Mouse (Mus musculus) T-helper 1 cell (primary cell): ENCODE measurements at regions not wholly inside any gene's neighbourhood (a gene's known extent, or its start where the extent isn't known, plus 50 kb on each side); places are given as distances from the start of the nearest gene placed in this dataset.

ENCODE experiments used
- in situ Hi-C: fragments of 300-600 bp; cut with MboI, MseI; formaldehyde crosslinking; loops from one replicate; pipeline ENCODE4 v1.15.1; 2025; ENCODE audit warnings: high pct_unique_total_duplicates

- in situ Hi-C loops: no loop called here
Measured at GRCm38 (mm10) chr5:43136142-43136541, 96.8 kb upstream of the Cpeb2 start.

GRCm38 (mm10) chr5:43137777-43138176 lies 95.2 kb upstream of the Cpeb2 start:
- in situ Hi-C loops: no loop called here

GRCm38 (mm10) chr5:43138931-43139486 lies 94.0 kb upstream of the Cpeb2 start:
- in situ Hi-C loops: no loop called here

GRCm38 (mm10) chr5:43139813-43140212 lies 93.2 kb upstream of the Cpeb2 start:
- in situ Hi-C loops: no loop called here

- in situ Hi-C loops: no loop called here
Measured at GRCm38 (mm10) chr5:43145939-43146338, 87.0 kb upstream of the Cpeb2 start.

- in situ Hi-C loops: no loop called here
Measured at GRCm38 (mm10) chr5:43146928-43147327, 86.0 kb upstream of the Cpeb2 start.

GRCm38 (mm10) chr5:43148486-43148885 lies 84.5 kb upstream of the Cpeb2 start:
- in situ Hi-C loops: no loop called here

GRCm38 (mm10) chr5:43149559-43149958 lies 83.4 kb upstream of the Cpeb2 start:
- in situ Hi-C loops: no loop called here

- in situ Hi-C loops: no loop called here
Measured at GRCm38 (mm10) chr5:43151099-43151774, 81.7 kb upstream of the Cpeb2 start.

GRCm38 (mm10) chr5:43152119-43152611 lies 80.8 kb upstream of the Cpeb2 start:
- in situ Hi-C loops: no loop called here

- in situ Hi-C loops: no loop called here
Measured at GRCm38 (mm10) chr5:43152881-43153280, 80.1 kb upstream of the Cpeb2 start.

- in situ Hi-C loops: no loop called here
Measured at GRCm38 (mm10) chr5:43156771-43157170, 76.2 kb upstream of the Cpeb2 start.

GRCm38 (mm10) chr5:43160140-43160539 lies 72.8 kb upstream of the Cpeb2 start:
- in situ Hi-C loops: no loop called here

GRCm38 (mm10) chr5:43181475-43181874 lies 51.5 kb upstream of the Cpeb2 start:
- in situ Hi-C loops: no loop called here
